Mouse (Mus musculus): ENCODE measurements around the gene Dcaf11.

Gene Dcaf11

DNA sequence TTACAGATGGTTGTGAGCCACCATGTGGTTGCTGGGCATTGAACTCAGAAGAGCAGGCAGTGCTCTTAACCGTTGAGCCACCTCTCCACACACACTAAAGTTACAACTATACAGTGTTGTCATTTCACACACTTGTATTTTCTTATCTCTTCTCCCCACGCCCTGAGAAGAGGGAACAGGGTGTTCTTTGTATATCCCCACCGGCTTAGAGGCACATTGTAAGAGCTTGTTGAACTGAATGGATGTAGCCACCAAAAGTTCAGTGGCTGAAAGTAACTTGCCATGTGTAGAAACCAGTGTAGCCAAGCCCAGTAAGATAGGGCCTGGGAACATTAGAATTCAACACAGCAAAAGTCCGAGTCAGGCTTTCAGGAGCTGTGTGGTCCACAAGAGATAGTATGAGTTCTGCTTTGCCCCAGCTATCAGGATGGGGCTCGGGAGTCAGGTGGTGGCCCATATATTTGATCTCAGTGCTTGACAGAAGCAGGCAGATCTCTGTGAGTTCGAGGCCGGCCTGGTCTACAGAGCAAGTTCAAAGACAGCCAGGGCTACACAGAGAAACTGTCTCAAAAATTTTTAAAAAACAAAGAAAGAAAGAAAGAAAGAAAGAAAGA, 54.9 kb downstream of the Dcaf11 start:
- no peak for DNase-seq (ENCODE audit: inconsistent age in 2 of 2, low spot score in 1 of 2)

DNA sequence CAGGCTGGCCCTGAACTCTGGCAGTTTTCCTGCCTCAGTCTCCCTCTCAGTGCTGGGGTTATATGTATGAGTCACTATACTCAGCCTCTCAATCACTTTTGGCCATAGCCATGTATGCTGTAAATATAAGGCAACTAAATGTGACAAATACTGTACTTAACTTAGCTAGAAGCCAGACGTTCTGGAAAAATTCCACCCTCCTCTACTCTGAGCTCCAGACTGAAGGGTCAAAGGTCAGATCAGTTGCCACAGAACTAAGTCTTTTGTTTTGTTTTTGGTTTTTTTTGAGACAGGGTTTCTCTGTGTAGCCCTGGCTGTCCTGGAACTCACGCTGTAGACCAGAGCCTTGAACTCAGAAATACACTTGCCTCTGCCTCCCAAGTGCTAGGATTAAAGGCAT, 56.1 kb downstream of the Dcaf11 start:
- no peak for DNase-seq (ENCODE audit: inconsistent age in 2 of 2, low spot score in 1 of 2)

DNA sequence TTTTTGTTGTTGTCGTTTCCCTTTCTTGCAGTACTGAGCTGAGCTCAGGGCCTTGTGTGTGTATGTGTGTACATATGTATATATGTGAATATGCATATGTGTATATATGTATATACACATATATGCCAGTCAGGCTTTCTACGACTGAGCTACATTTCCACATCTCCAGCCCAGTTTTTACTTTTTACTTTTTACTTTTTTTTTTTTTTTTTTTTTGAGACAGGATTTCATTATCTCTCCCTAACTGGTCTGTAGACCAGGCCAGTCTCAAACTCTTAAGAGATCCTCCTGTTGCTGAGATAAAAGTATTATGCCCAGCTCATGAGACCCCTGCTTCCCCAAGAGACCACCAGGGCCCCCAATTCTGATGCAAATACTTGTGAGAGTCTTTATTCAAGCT, 57.0 kb downstream of the Dcaf11 start:
- DNase-seq (ENCODE audit: inconsistent age in 2 of 2, low spot score in 1 of 2), result no peak

DNA sequence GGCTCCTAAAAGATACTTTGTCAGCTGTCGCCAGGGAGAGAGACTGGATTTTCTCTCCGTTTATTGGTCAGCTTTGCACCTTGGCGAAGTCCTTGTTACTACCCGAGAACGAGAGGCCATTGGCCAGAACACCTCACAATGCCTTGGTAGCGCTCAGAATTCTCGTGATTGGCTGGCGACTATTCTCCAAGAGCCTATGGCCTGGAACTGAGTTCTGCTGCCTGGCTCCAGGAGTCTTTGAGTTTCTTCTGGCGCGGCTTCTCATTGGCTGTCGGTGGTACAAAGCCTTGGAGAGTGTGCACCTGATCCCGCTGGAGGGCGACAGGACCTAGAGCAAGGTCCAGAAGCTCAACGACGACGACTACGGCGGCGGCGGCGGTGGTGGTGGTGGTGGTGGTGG, 58.0 kb downstream of the Dcaf11 start, which contains the start of gene Rec8:
Gene Rec8, plus strand, starts transcription at position 216 of the 400 bp plus-strand sequence.
- DNase-seq (ENCODE audit: inconsistent age in 2 of 2, low spot score in 1 of 2), result peak; percentile 61 to 69

DNA sequence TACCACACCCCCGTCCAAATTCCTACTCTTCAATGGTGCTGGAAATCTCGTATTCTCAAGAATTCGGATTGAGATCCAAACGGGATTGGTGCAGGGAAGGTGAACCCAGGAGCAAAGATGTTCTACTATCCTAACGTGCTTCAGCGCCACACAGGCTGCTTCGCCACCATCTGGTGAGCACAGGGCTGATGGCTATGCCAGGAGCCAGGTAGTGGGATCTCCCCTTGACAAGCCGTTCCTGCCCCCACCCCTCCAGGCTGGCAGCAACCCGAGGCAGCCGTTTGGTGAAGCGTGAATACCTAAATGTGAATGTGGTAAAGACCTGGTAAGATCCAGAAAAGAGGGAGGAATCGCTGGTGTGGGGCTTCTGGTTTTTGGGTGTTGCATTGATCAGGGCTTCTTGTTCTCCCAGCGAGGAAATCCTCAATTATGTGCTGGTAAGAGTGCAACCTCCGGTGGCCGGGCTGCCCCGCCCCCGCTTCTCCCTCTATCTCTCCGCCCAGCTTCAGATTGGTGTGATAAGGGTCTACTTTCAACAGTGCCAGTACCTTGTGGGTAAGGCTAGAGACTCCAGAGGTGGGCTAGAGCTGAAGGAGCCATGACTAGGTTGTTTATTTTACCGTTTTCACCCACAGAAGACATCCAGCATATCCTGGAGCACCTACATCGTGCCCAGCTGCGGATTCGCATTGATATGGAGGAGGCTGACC, 58.8 kb downstream of the Dcaf11 start:
- no peak for DNase-seq (ENCODE audit: inconsistent age in 2 of 2, low spot score in 1 of 2)
